Mouse (Mus musculus) heart, postnatal 0 days (tissue): Measurements from ENCODE around the gene A630089N07Rik. TPM values are rescaled to one million over a fixed set of nuclear protein-coding genes. Genes with fewer than 3 reads are reported as not detected.

Source experiments
- ATAC-seq: fragments of 200-750 bp; cut with Nextera tagmentation; 2 replicates; pipeline ENCODE4 v1.8.0; 2017; ENCODE audit warnings: low read depth, moderate number of reproducible peaks, moderate library complexity; ENCODE audit not compliant: insufficient read depth
- DNase-seq: peaks from one replicate; pipeline ENCODE4 v3.0.0-alpha.2; 2016; ENCODE audit warnings: low spot score
- H3K27ac ChIP-seq: fragments of 300-500 bp; sonication (generic); 2 replicates; pipeline ENCODE4 v1.5.1; 2014; ENCODE audit warnings: low read depth, mild to moderate bottlenecking
- H3K27me3 ChIP-seq: fragments of 300-500 bp; sonication (generic); 2 replicates; pipeline ENCODE4 v1.6.1; 2014; ENCODE audit warnings: low read length, mixed read lengths; ENCODE audit not compliant: control insufficient read depth, insufficient read depth
- H3K36me3 ChIP-seq: fragments of 300-500 bp; sonication (generic); replicated peaks from 2 replicates; pipeline ENCODE4 v1.6.1; 2014; ENCODE audit warnings: low read length, mixed read lengths; ENCODE audit not compliant: control insufficient read depth, insufficient read depth
- H3K4me1 ChIP-seq: fragments of 300-500 bp; sonication (generic); 2 replicates; pipeline ENCODE4 v1.6.1; 2014; ENCODE audit warnings: antibody characterized with exemption; ENCODE audit not compliant: control insufficient read depth, insufficient read depth
- H3K4me2 ChIP-seq: fragments of 300-500 bp; sonication (generic); 2 replicates; pipeline ENCODE4 v1.6.1; 2014; ENCODE audit warnings: low read depth, mild to moderate bottlenecking, low read length, moderate library complexity
- H3K4me3 ChIP-seq: fragments of 300-500 bp; sonication (generic); 2 replicates; pipeline ENCODE4 v1.5.1; 2014; ENCODE audit warnings: low read depth, low read length
- H3K9ac ChIP-seq: fragments of 300-500 bp; sonication (generic); replicated peaks from 2 replicates; pipeline ENCODE4 v1.6.1; 2014; ENCODE audit warnings: low read depth, low read length, mixed read lengths
- H3K9me3 ChIP-seq: fragments of 300-500 bp; sonication (generic); replicated peaks from 2 replicates; pipeline ENCODE4 v1.6.1; 2016; ENCODE audit warnings: low read length; ENCODE audit not compliant: control insufficient read depth
- CTCF ChIP-seq: IDR thresholded peaks from 2 replicates; pipeline ENCODE4 v1.5.1; 2016; ENCODE audit warnings: antibody characterized with exemption, control low read depth, low read depth
- EP300 ChIP-seq: IDR thresholded peaks from 2 replicates; pipeline ENCODE4 v1.6.1; 2016; ENCODE audit warnings: antibody characterized with exemption, low read depth
- WGBS: fragments of 180-500 bp; shearing (Covaris S2); extraction: QIAGEN DNeasy Blood & Tissue Kit; methylation state at CpG from one replicate; pipeline ENCODE4 v1.1.7; 2014; 5-methylcytosine and 5-hydroxymethylcytosine counted together
- polyA plus RNA-seq: library from polyadenylated mRNA; unstranded; fragments of >200 nt; fragmentation: Nextera tagmentation; extraction: Ambion mirVana; gene quantifications from 2 replicates; pipeline ENCODE4 v1.2.1, GENCODE M21; 2015
- total RNA-seq: library from RNA; depleted of rRNA; stranded (reverse); fragments of >200 nt; gene quantifications from 2 replicates; pipeline ENCODE4 v1.2.3, GENCODE M21; 2014; ENCODE audit warnings: low replicate concordance; rRNA removed

Gene A630089N07Rik
- total and polyA plus RNA-seq, 2 experiments from 2014 or later, result 2.0 to 2.7 TPM

DNA sequence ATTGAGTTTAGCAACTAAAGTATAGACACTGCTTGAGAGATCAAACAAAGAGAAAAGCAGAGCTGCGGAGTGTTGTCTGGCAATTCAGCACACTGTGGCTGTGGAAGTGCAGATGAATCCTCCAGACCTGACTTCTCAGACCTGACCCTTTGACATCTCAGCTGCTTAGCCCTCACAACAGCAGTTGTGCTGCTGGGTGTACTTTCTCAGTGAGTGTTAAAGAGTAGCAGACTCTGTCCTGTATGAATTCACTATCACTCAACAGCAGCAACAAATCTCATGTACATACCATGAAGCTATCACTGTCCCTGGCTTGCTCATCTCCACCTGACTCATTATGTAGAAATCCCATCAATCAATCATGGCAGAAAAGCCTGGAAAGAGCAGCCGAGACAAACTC, 126.2 kb downstream of the A630089N07Rik start:
- Histone ChIP-seq H3K27ac (no peak overlapping the region), H3K4me3 (no peak overlapping the region), H3K4me2 (no peak overlapping the region), H3K36me3 (peaks cover 29% of the 10 kb centered on the region), H3K27me3 (peaks cover 4% of the 10 kb centered on the region; the same call in 1 of the 2 replicates), H3K9ac (no peak overlapping the region), H3K4me1 (peaks cover 27% of the 10 kb centered on the region), H3K9me3 (no peaks in the 10 kb centered on the region)
- DNase-seq (no peak), ATAC-seq (no peak)
- WGBS, result 87% methylated on average over 2 of the region's 2 CpGs
- TF ChIP-seq EP300, result no peak
- no peak for TF ChIP-seq CTCF

DNA sequence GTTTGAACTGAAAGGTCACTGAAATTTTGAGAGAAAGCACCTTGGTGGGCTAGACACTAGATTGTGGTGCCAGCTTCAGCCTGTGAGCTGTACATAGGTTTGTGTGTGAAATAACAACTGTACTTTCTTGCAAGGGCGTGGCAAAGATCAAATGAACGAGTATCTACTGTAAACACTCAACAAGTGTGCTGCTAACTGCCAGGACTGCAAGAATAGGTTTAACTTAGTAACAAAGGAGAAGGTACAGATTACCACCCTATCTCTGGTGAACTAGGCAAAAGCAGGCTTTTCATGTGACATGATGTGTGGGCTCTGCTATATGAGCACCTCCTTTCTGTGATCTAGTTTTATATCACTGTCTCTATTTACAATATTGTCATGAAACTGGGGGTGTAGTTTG, 128.9 kb downstream of the A630089N07Rik start:
- no peak for ATAC-seq
- H3K36me3 ChIP-seq, result peaks cover 44% of the 10 kb centered on the region

GRCm38 (mm10) chr16:97952801-97953200, 129.4 kb downstream of the A630089N07Rik start:
- WGBS, result 62% methylated on average over 9 of the region's 9 CpGs
- peaks cover 44% of the 10 kb centered on the region for H3K36me3 ChIP-seq

More for the DNA sequence above, 128.9 kb downstream of the A630089N07Rik start:
- no peak overlapping the region for H3K27ac ChIP-seq
- H3K27me3 ChIP-seq, result peaks cover 4% of the 10 kb centered on the region; the same call in 1 of the 2 replicates
- no peak for TF ChIP-seq CTCF
- TF ChIP-seq EP300, result no peak
- no peak for DNase-seq
- no peak overlapping the region for H3K4me3 ChIP-seq
- no peak overlapping the region for H3K9ac ChIP-seq
- no peak overlapping the region for H3K4me2 ChIP-seq
- no peaks in the 10 kb centered on the region for H3K9me3 ChIP-seq
- H3K4me1 ChIP-seq, result peaks cover 19% of the 10 kb centered on the region
- WGBS, result 72% methylated on average over 2 of the region's 2 CpGs

GRCm38 (mm10) chr16:97952371-97952770, 129.9 kb downstream of the A630089N07Rik start:
- DNase-seq (no peak), ATAC-seq (no peak)
- no peaks in the 10 kb centered on the region for H3K9me3 ChIP-seq
- TF ChIP-seq EP300, result no peak
- TF ChIP-seq CTCF, result no peak
- WGBS, result 88% methylated on average over 4 of the region's 4 CpGs
- H3K27me3 ChIP-seq, result peaks cover 4% of the 10 kb centered on the region; the same call in 1 of the 2 replicates
- no peak overlapping the region for H3K9ac ChIP-seq
- no peak overlapping the region for H3K27ac ChIP-seq
- H3K36me3 ChIP-seq, result peaks cover 44% of the 10 kb centered on the region
- H3K4me2 ChIP-seq, result no peak overlapping the region
- peaks cover 13% of the 10 kb centered on the region for H3K4me1 ChIP-seq
- H3K4me3 ChIP-seq, result no peak overlapping the region

More at GRCm38 (mm10) chr16:97952801-97953200, 129.4 kb downstream of the A630089N07Rik start:
- no peak overlapping the region for H3K27ac ChIP-seq
- no peaks in the 10 kb centered on the region for H3K9me3 ChIP-seq
- H3K4me3 ChIP-seq, result no peak overlapping the region
- H3K4me1 ChIP-seq, result peaks cover 14% of the 10 kb centered on the region
- TF ChIP-seq CTCF, result no peak
- no peak for TF ChIP-seq EP300
- peaks cover 4% of the 10 kb centered on the region; the same call in 1 of the 2 replicates for H3K27me3 ChIP-seq
- ATAC-seq (no peak), DNase-seq (no peak)
- no peak overlapping the region for H3K9ac ChIP-seq
- no peak overlapping the region for H3K4me2 ChIP-seq

Other genes with a start within 250 kb of the A630089N07Rik start
- 1.4 and 23.7 TPM in 2 replicates for gene Prdm15, start 230.6 kb downstream of the A630089N07Rik start, total RNA-seq
- 2.3 TPM in 2 replicates for gene Prdm15, start 230.6 kb downstream of the A630089N07Rik start, polyA plus RNA-seq
- gene C2cd2, start 119.9 kb downstream of the A630089N07Rik start, total RNA-seq, result 12.7 and 22.3 TPM in 2 replicates
- 9.2 and 10.5 TPM in 2 replicates for gene C2cd2, start 119.9 kb downstream of the A630089N07Rik start, polyA plus RNA-seq
- 17.3 and 36.1 TPM in 2 replicates for gene Zbtb21, start 119.8 kb downstream of the A630089N07Rik start, total RNA-seq
- gene Zbtb21, start 119.8 kb downstream of the A630089N07Rik start, polyA plus RNA-seq, result 3.3 and 4.6 TPM in 2 replicates
- gene B230307C23Rik, start 85.1 kb downstream of the A630089N07Rik start, total RNA-seq, result 3.7 and 4.2 TPM in 2 replicates
- gene B230307C23Rik, start 85.1 kb downstream of the A630089N07Rik start, polyA plus RNA-seq, result 11.2 and 13.2 TPM in 2 replicates